Mouse (Mus musculus) myocyte (in vitro differentiated cells): ENCODE results near the gene Rab5b.

ENCODE experiments used
- CEBPB ChIP-seq: IDR thresholded peaks from 2 replicates; pipeline ENCODE4 v1.6.1; 2011; ENCODE audit warnings: mild to moderate bottlenecking, moderate library complexity; ENCODE audit not compliant: poor library complexity, insufficient read depth, severe bottlenecking
- E2F4 ChIP-seq: IDR thresholded peaks from one replicate; pipeline ENCODE4 v1.6.1; 2011; ENCODE audit warnings: mild to moderate bottlenecking, control low read depth, moderate library complexity; ENCODE audit not compliant: insufficient read depth
- MYOD1 ChIP-seq, 3 experiments: IDR thresholded peaks; one replicate each; pipeline ENCODE4 v1.6.1; 2011; ENCODE audit warnings: control low read depth in 2 of 3, low read depth in 2 of 3, mild to moderate bottlenecking in 2 of 3, moderate library complexity in 1 of 3; ENCODE audit not compliant: insufficient read length in 2 of 3, control insufficient read depth in 1 of 3
- MYOG ChIP-seq, 3 experiments: IDR thresholded peaks; one replicate each; pipeline ENCODE4 v1.6.1; 2011; ENCODE audit warnings: control low read depth in 2 of 3, low read depth in 2 of 3, mild to moderate bottlenecking in 2 of 3; ENCODE audit not compliant: insufficient read length in 2 of 3, control insufficient read depth in 1 of 3, insufficient read depth in 1 of 3
- POLR2A ChIP-seq: IDR thresholded peaks from one replicate; pipeline ENCODE4 v1.6.1; 2011; ENCODE audit warnings: low read depth, mild to moderate bottlenecking, control low read depth, moderate library complexity; ENCODE audit not compliant: insufficient read length
- POLR2AphosphoS2 ChIP-seq: IDR thresholded peaks from one replicate; pipeline ENCODE4 v1.6.1; 2011; ENCODE audit warnings: low read depth, control low read depth; ENCODE audit not compliant: insufficient read length
- SRF ChIP-seq: IDR thresholded peaks from one replicate; pipeline ENCODE4 v1.6.1; 2011; ENCODE audit warnings: low read depth; ENCODE audit not compliant: control insufficient read depth, insufficient read length
- TCF3 ChIP-seq: IDR thresholded peaks from one replicate; pipeline ENCODE4 v1.6.1; 2011; ENCODE audit warnings: low read depth, control low read depth; ENCODE audit not compliant: insufficient read length
- USF1 ChIP-seq: IDR thresholded peaks from one replicate; pipeline ENCODE4 v1.6.1; 2011; ENCODE audit warnings: low read depth, mild to moderate bottlenecking, control low read depth, moderate library complexity

DNA sequence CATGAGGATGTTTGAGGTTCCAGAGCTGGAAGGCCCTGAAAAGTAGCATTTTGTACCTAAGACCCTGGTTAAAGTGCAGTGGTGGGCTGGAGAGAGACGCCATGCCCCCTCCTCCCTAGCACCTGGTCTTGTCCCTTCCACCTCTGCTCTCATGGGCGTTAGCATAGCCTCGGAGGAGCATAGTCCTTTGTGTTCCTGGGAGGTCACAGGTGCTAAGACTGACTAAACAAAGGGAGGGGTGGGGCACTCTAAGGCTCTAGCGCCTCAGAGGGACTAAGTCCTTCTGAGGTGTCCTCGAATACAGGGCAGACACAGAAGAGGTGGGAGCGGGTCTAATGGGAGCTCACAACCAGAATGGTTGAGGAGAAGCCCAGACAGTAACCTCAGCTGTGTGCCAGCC, 64.5 kb downstream of the Rab5b start:
- TF ChIP-seq POLR2A (no peak), CEBPB (no peak), USF1 (no peak), MYOD1 (IDR thresholded peaks at IDR 0.05; ENCODE audit: control insufficient read depth in 1 of 3, insufficient read length in 2 of 3, low read depth in 2 of 3) (no peak), TCF3 (no peak), SRF (no peak), MYOG (IDR thresholded peaks at IDR 0.05; ENCODE audit: control insufficient read depth in 1 of 3, insufficient read depth in 1 of 3, insufficient read length in 2 of 3, low read depth in 2 of 3) (no peak), E2F4 (no peak), POLR2AphosphoS2 (no peak)
